Mouse (Mus musculus): ENCODE data around the gene Brms1.

DNA sequence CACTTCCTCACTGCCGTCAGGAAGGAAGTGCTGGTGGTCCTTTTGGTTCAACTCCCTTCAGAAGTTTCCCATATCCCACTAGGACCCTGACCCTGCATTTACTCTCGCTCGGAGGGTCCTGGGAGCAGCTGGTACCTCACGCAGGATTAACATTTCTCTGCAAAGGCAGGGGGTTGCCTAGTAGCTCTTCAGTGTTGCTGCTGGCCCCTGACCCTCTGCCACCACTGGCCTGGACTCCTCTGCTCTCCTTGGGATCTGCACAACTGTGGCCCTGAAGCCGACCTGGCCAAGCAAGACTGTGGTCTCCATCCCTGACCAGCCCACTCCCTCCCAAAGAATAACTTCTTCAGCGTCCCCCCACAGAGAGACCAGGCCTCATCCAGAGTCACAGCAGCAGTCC is 8.2 kb downstream of the Brms1 start:
- no peak for TF ChIP-seq ELF1 (IDR thresholded peaks at IDR 0.05; ENCODE audit: low read depth, low read length)
- no peak for TF ChIP-seq E2F4 (IDR thresholded peaks at IDR 0.05; ENCODE audit: insufficient replicate concordance, low read depth, low read length)
- TF ChIP-seq POLR2AphosphoS2 (IDR thresholded peaks at IDR 0.05; ENCODE audit: low read depth, low read length) = no peak
- no peak for TF ChIP-seq CTCF (conservative IDR thresholded peaks at IDR 0.05 in 1 of 2, IDR thresholded peaks at IDR 0.05 in 1 of 2; ENCODE audit: low read depth in 2 of 2, low read length in 2 of 2)
- no peak for TF ChIP-seq MEF2A (IDR thresholded peaks at IDR 0.05; ENCODE audit: borderline replicate concordance, low read depth, low read length)
- no peak for TF ChIP-seq USF2 (conservative IDR thresholded peaks at IDR 0.05; ENCODE audit: low read depth, low read length)
- no peak for TF ChIP-seq PAX5 (IDR thresholded peaks at IDR 0.05; ENCODE audit: low read length)
- no peak for TF ChIP-seq TCF12 (IDR thresholded peaks at IDR 0.05; ENCODE audit: low read depth, low read length)
- TF ChIP-seq SMC3 (IDR thresholded peaks at IDR 0.05; ENCODE audit: low read depth, low read length) = no peak
- no peak for TF ChIP-seq ZMIZ1 (IDR thresholded peaks at IDR 0.05; ENCODE audit: low read depth, low read length)
- no peak for TF ChIP-seq KAT2A (IDR thresholded peaks at IDR 0.05; ENCODE audit: insufficient replicate concordance, low read length)
- TF ChIP-seq POLR2A (IDR thresholded peaks at IDR 0.05; ENCODE audit: low read depth, low read length) = no peak

All from CH12.LX (cell line).